Mouse (Mus musculus): Measurements from ENCODE around the gene Abca8b.

- TF ChIP-seq CTCF (IDR thresholded peaks at IDR 0.05; ENCODE audit: borderline replicate concordance, insufficient read depth, low read length), result no peak
- TF ChIP-seq POLR2A (IDR thresholded peaks at IDR 0.05; ENCODE audit: low read depth, low read length), result no peak
Observed at GRCm38 (mm10) chr11:109981872-109982271, 13.8 kb downstream of the Abca8b start.
